Mouse (Mus musculus) bone marrow macrophage, adult 2 months (primary cell): ENCODE measurements around the gene Rnf38.

Experiments used
- CTCF ChIP-seq: IDR thresholded peaks from 2 replicates; pipeline ENCODE4 v1.5.1; 2012; ENCODE audit warnings: low read depth, mild to moderate bottlenecking, low read length, moderate library complexity
- POLR2A ChIP-seq: IDR thresholded peaks from 2 replicates; pipeline ENCODE4 v1.6.1; 2012; ENCODE audit warnings: mild to moderate bottlenecking, low read depth, low read length, borderline replicate concordance

DNA sequence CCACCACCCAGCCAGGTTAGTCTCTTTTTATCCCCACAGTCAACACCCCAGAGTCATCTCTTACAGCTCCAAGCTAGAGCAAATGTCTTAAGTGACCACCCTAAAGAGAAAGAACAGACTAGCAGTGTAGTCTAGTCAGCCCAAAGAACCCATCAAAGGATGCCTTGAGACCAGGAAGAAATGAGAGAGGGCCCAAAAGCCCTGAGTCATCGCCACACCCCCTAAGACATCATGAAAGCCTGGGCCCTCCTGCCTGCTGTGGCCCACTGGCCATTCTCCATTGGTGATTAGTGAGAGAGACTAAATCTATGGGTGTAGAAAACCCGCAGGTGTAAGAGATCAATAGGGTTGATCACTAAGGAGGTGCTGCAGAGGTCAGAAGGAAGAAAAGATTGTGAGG lies 2.4 kb upstream of the Rnf38 start:
- TF ChIP-seq POLR2A (no peak), CTCF (no peak)
